Mouse (Mus musculus) lung, postnatal 0 days (tissue): ENCODE data around the gene Fam189b.

Experiments
- CTCF ChIP-seq: IDR thresholded peaks from 2 replicates; pipeline ENCODE4 v1.5.1; 2016; ENCODE audit warnings: antibody characterized with exemption, mild to moderate bottlenecking
- EP300 ChIP-seq: IDR thresholded peaks from 2 replicates; pipeline ENCODE4 v1.6.1; 2016; ENCODE audit warnings: antibody characterized with exemption, mild to moderate bottlenecking, control low read depth

DNA sequence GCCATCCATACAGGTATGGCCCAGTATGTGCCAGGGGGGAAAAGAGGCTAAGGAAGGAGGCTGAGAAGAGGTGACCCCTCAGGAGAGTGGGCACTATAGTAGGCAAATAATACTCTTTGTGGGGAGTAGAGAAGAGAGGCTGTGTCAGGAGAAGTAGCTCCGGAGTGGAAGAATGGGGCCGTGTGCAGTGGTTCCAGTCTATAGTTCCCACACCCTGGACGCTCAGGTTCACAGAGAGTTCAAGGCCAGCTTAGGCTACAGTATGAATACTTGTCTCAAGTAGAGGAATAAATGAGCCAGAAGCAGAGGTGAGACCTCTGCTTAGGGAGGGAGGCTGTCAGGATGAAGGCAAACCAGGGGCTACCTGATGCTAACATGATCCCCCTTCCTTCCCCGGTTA lies 46.3 kb downstream of the Fam189b start:
- TF ChIP-seq EP300 (no peak), CTCF (no peak)
